Mouse (Mus musculus): ENCODE results near the gene Slf2.

DNA sequence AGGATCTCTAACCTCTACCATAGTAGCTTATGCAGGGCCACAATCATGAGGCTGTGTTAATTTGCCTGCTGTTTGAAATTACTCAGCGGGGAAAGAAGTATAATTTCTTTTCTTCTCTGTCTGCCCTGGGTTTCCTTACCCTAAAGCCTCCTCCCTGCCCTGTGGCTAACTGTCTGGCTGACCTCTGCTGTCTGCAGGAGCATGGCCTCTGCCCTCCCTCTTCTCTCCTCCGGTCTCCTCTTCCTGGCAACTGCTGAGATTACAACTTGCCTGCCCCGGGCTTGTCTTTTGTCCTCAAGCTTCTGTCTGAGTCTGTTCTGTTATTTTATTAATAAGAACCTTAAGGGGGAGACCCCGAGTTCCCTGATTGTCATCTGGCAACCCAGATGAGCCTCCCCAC, 25.6 kb upstream of the Slf2 start:
- TF ChIP-seq CTCF (IDR thresholded peaks at IDR 0.05; ENCODE audit: low read depth, low read length) (no peak), GATA1 (IDR thresholded peaks at IDR 0.05; ENCODE audit: borderline replicate concordance, low read length) (no peak), TAL1 (conservative IDR thresholded peaks at IDR 0.05; ENCODE audit: low read depth, low read length) (no peak), GATA2 (IDR thresholded peaks at IDR 0.05; ENCODE audit: borderline replicate concordance, low read depth, low read length) (no peak), POLR2AphosphoS5 (IDR thresholded peaks at IDR 0.05; ENCODE audit: insufficient replicate concordance, low read depth, low read length) (no peak)
